Mouse (Mus musculus): Measurements from ENCODE around the gene Rbpms2.

DNA sequence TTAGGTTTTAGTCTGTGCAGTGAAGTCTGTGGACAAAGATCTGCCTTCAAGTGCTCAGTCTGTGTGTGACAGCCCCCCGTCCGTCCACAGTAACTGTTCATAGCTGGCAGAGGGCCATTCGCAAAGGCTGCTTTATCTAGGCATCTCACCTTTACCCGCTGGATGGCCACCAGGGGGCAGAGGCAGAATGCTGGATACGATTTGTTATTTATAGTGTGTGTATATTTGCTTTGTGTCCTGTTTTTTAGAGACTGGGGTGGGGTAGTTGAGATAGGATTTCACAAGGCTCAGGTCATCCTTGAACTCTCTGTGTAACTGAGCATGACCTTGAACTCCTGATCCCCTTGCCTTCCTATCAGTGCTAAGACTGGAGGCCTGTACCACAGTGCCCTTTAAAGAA lies 36.6 kb downstream of the Rbpms2 start:
- peak; percentile 79 for TF ChIP-seq CTCF (IDR thresholded peaks at IDR 0.05; ENCODE audit: low read depth, low read length)
- no peak for TF ChIP-seq POLR2A (IDR thresholded peaks at IDR 0.05; ENCODE audit: extremely low read depth, insufficient read depth, low read length)

All from liver, adult 2 months (tissue).